Mouse (Mus musculus): Measurements from ENCODE around the gene Sema4d.

Sema4d gene

DNA sequence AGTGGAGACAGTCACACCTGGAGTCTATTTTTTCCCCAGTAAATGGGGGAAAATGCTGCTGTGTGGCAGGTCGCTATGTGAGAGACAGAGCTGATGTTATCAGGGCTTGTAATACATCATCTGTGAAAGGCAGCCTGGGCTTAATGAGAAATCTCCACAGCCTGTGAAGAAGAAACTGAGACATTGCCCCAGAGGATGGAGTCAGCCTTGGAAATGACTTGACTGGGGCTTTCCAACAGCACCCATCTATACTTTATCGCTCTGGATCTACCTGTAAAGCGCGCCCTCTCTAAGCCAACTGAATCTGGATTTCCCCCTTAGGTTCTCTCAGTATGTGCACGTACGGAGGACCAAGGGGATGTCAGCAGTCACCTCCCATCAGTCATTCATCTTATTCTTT, 21.1 kb upstream of the Sema4d start:
- no peak for DNase-seq (ENCODE audit: low spot score in 2 of 2)

DNA sequence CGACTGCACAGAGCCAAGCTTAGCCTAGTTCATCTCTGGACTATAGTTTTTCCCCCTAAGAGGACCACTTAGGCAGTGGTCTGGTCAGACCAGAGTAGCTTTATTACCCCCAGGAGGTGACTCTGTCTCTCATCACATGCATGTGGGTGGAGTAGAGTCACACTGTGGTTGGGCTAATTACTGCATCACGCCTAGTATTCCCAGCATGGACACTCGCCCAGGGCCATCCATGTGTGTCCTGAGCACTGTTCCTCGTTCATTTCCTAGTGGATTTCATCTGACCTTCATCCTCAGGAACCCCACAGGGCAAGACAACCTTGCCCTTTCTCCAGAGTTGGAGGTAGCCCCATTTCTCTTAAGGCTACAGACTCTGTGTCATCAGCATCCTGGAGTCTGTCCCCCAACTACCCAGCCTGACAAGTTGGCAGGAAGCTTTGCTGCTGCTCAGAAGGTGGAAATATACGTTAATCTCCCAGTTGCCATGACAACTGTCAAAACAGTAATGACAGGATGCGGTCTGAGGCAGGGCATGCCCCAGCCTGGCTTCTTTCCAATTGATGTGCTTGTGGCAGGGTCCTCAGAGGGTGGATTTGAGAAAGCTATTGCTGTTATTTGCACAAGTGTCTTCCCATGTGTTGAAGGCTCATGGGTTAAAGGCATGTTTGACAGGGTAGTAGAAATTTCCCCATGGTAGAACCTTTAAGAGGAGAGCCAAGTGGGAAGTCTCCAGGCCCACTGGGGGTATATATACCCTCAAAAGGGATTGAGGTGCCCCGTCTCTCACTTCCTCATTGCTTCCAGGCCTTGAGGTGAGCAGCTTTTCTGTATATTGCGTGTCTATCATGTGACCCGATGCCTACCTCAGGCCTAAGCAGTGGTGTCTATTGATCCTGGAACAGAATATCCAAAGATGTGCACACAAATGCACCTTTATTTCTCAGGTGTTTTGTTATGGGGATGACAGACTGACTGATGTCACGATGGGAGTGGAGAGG, 20.4 kb upstream of the Sema4d start:
- peak; percentile 82 to 86 for DNase-seq (ENCODE audit: low spot score in 2 of 2)

DNA sequence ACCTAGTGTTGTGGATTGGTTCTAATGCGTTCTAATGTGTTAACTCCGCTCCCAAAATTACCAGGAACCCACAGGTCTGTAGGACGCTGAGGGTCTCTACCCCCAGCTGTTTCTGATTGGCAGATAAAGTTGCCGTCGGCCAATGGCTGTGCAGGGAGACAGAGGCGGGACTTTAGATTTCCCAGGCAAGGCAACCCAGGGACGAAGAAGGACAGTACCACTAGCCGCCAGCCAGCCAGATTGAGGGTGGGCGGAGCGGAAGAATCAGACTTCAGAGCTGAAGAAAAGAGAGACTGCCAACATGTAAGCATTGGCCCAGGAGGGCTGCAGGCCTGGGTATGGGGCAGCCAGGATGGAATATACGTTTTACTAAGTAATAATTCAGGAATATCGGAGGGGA, 14.6 kb upstream of the Sema4d start:
- DNase-seq (ENCODE audit: low spot score in 2 of 2), result no peak

DNA sequence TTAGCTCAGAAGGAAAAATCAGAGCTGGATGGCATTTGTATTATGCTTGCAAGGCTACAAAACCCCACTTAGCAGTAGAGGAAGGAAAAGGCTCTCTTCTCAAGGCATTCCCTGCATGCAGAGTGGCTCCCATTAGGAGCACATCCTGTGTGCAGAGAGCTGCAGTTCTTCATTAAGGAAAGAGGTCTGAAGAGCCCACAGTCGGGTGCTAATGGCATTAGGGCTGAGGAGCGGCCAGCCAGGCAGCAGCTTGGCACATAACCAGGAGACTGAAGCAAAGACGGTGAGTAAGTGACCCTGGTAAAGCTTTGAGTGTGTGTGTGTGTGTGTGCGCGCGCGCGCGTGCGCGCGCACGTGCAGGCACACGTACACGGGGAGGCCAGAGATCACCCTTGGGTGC, 12.7 kb upstream of the Sema4d start:
- no peak for DNase-seq (ENCODE audit: low spot score in 2 of 2)

DNA sequence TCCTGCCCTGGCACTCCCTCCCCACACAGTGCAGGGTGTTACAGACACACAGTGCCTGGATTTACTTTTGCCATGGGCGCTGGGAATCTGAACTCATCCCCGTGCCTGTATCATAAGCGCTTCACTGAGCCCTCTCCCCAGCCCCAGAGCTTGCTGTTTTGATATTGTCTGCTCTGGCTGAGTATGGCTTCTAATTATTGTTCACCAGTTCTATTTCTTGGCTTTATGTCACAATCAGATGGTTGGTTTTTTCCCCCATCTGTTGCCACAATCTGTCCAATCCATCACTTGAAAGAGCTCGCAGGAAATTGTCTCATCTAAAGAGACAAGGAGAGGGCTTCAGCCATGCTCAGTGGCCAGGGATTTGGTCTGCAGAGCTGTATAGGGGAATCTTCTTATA, 12.1 kb upstream of the Sema4d start:
- no peak for DNase-seq (ENCODE audit: low spot score in 2 of 2)

DNA sequence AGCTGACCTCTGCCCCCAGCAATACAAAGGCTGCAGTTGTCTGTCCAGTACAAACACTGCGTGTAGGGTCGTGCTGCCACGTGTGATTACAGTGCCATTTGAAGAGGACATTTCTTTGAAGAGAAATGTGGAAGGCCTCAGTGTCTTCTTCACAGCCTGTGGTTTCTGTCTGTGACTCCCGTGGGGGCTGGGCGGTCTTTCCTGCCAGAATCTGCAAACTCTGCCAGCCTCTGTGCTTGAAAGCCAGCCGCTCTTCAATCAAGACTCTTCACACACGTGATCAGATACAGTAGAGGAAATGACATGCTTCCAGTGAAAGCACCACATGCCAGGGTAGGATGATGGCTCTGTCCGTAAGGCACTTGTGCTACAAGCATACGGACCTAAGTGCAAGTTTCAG, 7.4 kb upstream of the Sema4d start:
- peak; percentile 85 to 86 for DNase-seq (ENCODE audit: low spot score in 2 of 2)

DNA sequence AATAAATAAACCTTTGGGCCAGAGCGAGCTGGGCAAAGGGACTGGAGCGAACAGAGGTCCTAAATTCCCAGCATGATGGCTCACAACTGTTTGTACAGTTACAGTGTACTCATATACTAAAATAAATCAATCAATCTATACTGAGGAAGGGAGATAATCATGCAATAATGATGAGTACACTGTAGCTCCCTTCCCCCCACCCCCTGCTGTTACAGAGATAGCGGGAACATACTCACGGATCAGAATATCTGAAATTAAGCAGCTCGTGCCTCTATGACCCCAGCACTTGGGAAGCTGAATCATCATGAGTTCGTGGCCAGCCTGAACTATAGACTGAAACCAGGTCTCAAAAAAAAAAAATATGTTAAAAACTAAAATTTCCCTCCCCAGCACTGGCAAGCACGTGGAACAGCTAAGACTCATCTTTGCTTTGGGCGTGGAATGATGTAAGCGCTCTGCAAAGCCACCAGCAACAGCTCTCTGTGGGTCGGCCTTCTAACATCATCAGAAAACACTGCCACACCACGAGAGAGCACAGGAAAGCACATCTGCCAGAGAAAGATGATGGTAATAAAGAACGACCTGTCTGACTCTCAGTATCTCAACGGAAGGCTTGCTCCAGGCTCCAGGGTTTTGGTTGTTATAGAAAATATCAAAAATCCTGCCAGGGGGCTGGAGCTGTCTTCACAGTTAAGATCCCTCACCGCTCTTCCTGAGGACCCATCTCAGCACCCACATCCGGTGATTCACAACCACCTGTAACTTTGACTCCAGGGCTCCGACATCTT, 6.4 kb upstream of the Sema4d start:
- DNase-seq (ENCODE audit: low spot score in 2 of 2), result peak in 1 of 2 experiments; percentile 29

DNA sequence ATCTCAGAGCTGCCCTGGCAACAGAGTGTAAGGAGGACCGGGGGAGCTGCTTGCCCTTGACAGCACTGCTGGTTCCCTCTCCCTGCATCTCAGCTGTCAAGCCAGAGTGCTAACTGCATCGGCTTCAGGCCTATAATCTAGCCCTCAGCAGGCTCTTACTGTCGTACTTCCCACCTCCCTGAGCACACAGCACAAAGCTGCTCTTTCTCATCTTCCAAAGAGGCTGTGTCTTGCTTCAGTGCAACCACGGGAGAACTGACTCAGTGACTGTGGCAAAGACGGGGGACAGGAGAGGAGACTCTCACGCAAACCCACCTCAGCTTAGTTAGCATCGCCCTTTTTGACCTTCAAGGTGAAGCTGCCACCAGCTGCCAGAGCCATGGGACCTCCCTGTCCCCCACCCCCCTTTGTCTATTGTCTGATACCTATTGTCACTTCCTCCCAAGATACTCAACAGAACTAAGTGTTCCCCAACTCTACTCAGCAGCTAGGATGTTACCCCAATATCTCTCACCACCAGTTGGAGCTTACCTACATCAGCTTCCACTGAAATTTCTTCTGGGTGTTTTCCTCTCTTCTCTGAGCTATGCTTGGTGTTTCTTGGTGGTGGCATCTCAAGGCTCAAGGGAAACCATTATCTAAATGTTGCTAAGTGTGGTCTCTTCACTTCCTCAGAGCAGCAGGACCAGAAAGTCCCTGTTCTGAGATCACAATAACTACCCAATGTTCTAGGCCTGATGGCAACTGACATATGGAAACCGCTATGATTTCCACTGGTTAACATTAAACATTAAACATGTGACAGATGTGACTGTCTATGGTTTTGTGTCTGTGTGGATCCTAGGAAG, 4.6 kb upstream of the Sema4d start:
- no peak for DNase-seq (ENCODE audit: low spot score in 2 of 2)

DNA sequence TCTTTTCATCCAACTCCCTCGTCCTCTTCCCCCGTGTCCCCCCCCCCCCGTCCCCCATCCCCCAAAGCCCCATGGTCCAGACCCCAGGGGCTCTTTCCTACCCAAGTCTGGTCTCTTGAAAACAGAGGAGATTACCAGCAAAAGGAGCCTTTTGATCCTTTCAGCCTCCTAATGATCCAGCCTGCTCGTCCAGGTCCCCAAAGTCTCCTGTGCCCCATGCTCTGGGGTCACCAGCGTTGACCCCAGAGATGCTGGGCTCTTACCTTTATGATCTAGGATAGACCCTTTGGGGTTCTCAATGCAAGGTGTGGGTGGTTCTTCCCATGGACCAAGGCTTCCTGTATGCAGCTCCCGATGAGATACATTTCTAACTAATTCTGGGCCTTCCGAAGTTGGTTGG, 401 bp upstream of the Sema4d start:
- DNase-seq (ENCODE audit: low spot score in 2 of 2), result no peak

DNA sequence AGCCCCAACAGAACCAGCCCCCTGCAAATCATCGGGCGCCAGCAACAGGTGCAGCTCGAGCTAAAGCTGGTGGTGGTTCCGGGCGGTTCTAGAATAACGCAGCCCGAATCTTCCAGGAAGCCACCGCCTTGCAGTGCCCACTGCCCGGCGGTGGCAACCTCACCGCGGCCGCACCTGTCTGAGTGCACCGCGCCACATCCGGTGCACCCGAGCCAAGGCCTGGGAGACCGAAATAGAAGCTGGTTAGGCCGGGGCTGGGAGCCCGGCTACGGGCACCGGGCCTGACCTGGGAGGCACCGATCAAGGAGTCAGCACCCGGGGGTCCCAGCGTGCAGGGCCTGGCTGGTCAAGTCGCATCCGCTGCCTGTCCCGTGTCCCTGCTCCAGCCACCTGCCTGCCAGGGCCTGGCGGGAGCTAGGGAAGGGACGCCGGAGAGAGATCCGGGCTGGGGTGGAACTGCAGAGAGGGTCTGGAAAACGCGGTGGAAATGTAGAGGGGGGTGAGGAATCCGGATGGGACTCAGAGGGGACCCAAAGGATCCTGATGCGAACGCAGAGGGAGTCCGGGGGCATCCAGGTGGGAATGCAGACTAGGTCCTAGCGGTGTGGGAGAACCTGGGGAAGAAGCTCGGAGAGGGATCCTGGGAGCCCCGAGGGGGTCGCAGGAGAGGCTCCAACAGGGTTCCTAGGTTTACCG, 670 bp downstream of the Sema4d start:
- peak; percentile 76 to 77 for DNase-seq (ENCODE audit: low spot score in 2 of 2)

DNA sequence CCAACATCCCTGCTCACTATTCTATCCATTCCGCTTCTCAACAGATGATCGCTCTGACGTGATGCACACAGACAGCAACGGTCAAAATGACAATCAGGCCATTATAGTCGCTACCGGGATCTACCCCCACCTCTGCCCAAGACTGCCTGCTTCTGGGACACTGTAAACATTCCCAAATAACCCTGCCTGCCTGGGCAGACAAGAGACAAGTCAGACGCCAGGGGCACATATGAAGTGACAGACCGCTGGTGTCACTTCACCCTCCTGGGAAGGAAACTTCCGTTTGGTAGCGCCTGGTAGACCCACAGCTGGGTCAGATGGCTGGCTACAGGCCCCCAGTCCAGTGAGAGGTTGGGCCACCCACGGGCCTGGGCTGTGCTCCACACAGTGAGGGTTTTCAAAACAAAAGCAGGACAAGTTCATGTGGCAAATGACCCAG, 1.4 kb downstream of the Sema4d start:
- DNase-seq (ENCODE audit: low spot score in 2 of 2), result peak in 1 of 2 experiments; percentile 33

DNA sequence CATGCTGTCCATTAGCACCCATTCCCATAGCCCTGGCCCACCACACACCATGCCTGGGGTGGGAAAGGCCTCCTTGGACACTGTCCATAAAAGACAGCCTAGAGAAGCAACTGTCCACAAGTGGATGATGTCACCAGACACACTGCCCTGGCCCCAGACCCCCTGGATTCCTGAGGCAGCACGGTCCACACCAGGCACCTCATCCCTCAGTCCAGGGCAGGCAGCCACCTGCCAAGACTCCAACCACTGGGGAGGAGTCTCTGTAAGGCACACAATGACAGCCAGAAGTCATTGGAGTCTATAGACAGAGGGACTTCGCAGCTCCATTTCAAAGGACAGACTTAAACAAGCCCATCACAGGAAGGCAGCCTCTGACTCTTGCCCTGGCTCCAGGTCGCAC, 1.9 kb downstream of the Sema4d start:
- DNase-seq (ENCODE audit: low spot score in 2 of 2), result no peak

DNA sequence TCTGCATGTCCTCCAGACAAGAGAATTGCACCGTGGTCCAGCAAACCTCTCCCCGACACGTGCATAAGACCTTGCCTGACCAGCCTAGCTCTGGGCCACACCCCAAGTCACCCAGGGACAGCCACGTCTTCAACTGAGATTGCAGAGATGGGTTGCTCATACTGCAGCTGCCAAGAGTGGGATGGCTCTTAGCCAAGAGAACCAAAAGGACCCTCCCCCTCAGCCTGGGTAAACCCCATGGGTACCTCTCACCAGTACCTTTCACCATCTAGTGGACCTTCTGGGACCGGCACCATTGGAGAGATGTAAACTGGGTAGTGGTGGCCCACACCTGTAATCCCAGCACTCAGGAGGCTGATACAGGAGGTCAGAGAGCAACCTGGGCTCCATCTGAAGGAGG, 2.8 kb downstream of the Sema4d start:
- DNase-seq (ENCODE audit: low spot score in 2 of 2), result no peak

DNA sequence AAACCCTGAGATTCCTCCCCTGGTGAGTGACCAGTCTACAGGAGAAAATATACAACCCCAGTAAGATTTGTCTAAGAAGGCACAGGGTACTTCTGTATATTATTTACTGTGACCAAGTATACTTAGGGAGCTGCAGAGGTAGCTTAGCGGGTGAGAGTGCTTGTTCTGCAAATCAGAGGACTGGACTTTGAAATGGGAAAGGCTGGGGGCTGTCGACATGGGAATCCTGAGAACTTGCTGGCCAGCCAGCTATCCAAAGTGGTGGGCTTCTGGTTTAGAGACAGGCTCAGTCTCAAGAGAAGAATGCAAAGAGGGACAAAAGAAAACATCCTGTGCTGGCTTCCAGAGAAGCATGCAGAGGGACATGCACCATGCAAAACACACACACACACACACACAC, 5.7 kb downstream of the Sema4d start:
- no peak for DNase-seq (ENCODE audit: low spot score in 2 of 2)

DNA sequence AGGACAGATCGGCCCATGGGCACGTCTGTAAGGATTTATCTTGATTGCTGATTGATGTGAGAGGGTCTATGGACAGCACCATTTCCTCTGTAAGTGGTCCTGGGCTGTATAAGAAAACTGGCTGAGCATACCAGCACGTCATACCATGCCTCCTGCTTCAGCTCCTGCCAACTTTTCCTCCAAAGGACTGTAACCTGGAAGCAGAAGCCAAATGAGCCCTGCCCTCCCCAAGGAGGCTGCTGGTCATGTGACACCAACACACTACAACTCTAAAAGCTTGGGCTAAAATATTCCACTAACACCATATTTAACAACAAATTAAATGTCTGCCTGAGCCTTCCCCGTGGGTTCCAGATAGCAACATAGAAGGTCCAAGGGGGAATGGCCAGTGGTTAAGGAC, 6.9 kb downstream of the Sema4d start:
- DNase-seq (ENCODE audit: low spot score in 2 of 2), result no peak

DNA sequence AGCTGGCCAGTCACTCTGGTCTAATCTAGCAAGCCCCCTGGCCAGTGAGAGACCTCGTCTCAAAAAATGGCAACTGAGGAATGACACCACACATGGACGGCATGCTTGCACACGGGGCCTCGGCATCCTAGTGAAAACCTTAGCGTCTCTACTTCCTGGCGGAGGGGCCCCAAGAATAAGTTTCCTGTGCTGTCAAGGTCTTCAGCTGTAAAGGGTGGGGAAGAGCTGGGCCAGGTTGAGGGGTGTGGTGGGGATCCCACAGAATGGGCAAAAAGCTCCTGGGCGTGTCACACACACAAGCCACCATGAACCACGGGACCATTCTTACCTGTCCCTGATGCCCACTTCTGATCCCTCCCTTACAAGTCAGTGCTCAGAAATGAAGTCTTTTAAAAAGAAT, 9.1 kb downstream of the Sema4d start:
- no peak for DNase-seq (ENCODE audit: low spot score in 2 of 2)

DNA sequence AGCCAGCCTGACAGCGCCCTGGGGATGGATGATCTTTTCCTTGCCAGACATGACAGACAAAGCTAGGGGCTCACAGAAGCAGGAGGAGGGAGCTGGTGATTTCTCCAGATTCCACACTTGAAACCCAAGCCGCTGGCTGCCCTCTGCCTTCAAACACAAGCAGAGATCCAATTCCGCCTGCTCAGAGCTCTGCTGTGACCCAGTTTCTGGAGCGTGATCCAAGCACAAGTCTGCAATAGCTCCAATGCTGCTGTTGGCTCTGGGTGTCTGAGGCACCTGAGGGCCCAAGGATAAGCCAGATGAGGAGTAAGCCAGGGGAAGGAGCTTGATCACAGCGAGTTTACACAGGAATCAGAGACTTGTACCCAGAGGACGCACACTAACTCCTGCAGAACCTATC, 9.7 kb downstream of the Sema4d start:
- no peak for DNase-seq (ENCODE audit: low spot score in 2 of 2)

DNA sequence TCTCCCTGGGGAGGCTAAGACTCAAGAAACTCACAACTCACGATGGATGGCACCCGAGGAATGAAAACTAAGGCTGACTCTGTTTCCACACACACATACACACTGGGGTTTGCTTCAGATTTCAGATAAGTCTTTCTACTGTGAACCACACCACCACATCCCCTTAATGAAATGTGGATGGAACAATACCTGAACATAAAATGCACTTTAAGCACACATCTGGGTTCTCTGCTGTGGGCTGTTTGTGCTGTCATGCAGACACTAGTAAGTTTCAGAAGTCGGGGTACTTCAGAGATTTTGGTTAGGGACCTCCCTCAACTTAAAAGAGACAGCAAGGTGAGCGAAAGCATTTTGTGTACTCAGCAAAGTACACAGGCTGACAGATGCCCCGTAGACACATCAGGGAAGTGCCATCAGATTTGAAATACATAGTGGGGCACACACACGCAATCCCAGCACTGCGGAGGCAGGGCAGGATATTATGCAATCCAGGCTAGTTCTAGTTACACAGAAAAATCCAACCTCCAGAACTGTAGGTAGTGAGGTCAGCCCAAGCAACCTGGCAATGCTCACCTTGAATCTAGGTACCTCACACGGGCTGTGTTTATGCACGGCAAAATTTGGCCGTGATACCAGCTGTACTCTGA, 12.9 kb downstream of the Sema4d start:
- DNase-seq (ENCODE audit: low spot score in 2 of 2), result no peak

DNA sequence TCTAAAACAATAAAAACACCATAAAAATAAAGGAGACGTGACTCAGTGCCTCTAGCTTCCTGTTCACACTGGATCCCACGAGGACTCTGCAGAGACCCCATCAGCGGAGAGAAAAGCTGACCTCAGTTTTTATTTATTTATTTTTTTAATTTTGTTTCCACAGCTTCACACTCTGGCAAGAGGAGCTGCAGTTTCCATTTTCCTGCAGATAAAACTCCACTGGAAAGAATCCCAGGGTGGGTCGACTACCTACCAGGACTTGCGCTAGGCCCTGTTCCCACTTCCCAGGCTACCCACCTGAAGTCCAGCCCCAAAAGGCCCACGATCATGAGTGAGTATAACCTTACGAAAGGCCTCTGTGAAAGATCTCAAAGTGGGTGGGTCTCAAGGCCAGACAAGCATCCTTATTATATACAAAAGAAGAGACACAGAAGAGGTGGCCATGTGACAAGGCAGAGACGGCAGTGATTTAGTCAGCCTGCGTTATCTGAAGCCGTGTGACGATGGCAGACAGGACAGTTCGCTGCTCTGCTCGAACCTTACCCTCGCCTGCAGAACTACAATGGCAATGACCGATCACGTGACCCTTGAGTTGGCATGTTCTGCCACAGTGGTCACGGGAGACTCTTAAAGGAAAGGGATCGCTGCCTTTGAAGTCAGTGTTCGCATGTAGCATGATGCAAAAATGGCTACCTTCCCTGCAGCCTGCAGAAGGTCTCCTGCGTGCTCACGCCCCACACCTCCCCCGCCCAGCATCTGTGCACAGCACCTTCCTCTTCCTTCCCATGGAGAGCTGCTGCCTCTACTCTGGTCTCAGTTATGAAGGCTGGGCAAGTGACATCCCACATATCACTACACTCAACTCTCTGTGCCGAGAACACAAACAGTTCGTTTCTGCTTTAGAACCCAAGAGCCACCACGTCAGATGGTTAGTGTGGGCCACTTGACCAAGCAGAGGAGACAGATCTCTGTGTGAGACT, 14.3 kb downstream of the Sema4d start:
- no peak for DNase-seq (ENCODE audit: low spot score in 2 of 2)

All from thymus, postnatal 10 days (tissue).